Mouse (Mus musculus): ENCODE measurements at regions not wholly inside any gene's neighbourhood (a gene's known extent, or its start where the extent isn't known, plus 50 kb on each side); places are given as distances from the start of the nearest gene placed in this dataset.

GRCm38 (mm10) chr5:119467346-119468085 is 203.0 kb upstream of the Tbx3 start:
- no peak overlapping the region for H3K4me3 ChIP-seq
- H3K9ac ChIP-seq, result no peak overlapping the region
- H3K4me2 ChIP-seq, result no peak overlapping the region
- 83% methylated on average over 13 of the region's 13 CpGs for WGBS
- H3K9me3 ChIP-seq, result no peaks in the 10 kb centered on the region
- H3K4me1 ChIP-seq (replicated peaks), result no peaks in the 10 kb centered on the region
- no peak for ATAC-seq (ENCODE audit: low FRiP score, low read depth)
- no peak overlapping the region for H3K27ac ChIP-seq (replicated peaks)
- H3K36me3 ChIP-seq, result no peaks in the 10 kb centered on the region
- no peaks in the 10 kb centered on the region for H3K27me3 ChIP-seq

GRCm38 (mm10) chr5:119477926-119478325 is 192.5 kb upstream of the Tbx3 start:
- Histone ChIP-seq H3K4me3 (no peak overlapping the region), H3K27ac (replicated peaks) (no peak overlapping the region), H3K9me3 (no peaks in the 10 kb centered on the region), H3K4me2 (no peak overlapping the region), H3K4me1 (replicated peaks) (no peaks in the 10 kb centered on the region), H3K9ac (no peak overlapping the region), H3K27me3 (no peaks in the 10 kb centered on the region), H3K36me3 (no peaks in the 10 kb centered on the region)
- WGBS, result 84% methylated on average over 2 of the region's 2 CpGs
- no peak for ATAC-seq (ENCODE audit: low FRiP score, low read depth)

GRCm38 (mm10) chr5:119478331-119478730 is 192.1 kb upstream of the Tbx3 start:
- Histone ChIP-seq H3K36me3 (no peaks in the 10 kb centered on the region), H3K9ac (no peak overlapping the region), H3K4me2 (no peak overlapping the region), H3K4me3 (no peak overlapping the region), H3K9me3 (no peaks in the 10 kb centered on the region), H3K27me3 (no peaks in the 10 kb centered on the region), H3K27ac (replicated peaks) (no peak overlapping the region), H3K4me1 (replicated peaks) (no peaks in the 10 kb centered on the region)
- no peak for ATAC-seq (ENCODE audit: low FRiP score, low read depth)
- 91% methylated on average over 4 of the region's 4 CpGs for WGBS

DNA sequence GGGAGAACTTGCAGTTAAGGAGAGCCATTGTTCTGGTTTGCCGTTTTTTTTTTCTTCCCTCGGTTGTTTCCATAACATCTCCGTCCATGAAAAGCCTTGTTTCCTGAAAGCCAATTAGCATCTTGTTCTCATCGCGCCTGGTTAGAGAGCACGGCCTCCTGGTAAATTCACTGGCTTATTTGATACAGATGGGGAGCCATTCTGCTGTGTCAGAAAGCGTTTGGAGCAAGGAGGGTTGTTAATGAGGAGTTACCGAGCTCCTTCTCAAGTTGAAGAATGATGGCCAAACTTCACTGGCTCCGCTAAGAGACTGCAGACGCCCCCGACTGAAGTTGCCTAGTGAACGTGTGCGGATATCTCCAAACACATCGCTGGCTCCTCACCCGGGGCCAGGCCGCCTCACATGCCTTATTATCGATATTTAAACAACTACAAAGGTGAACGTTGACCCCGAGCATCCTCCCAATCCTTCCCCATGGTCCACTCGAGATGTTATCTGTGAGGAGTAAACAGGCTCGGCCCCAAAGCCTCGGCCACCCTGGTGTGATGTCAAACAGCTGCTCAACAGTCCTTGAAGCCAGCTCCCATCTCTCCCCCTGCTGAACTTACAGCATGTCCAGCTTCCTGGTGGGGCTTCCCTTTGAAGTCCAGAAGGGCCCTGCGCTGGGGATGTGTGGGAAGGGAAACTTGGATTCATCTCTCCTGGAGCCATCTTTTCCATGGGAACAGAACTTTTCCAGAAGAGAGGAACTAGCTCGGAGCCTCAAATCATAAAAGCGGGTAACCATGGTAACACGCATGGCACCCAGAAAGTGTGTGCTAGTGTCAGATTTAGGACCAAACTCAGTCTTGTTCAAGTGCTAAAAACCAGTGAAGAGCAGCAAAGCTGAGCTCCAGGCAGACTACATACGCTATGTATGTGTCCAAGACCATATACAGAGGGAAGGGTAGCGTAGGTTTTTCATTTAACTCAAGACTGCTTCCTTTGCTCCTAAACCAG is 190.0 kb upstream of the Tbx3 start:
- no peaks in the 10 kb centered on the region for H3K9me3 ChIP-seq
- no peak for ATAC-seq (ENCODE audit: low FRiP score, low read depth)
- H3K4me1 ChIP-seq (replicated peaks), result no peaks in the 10 kb centered on the region
- no peak overlapping the region for H3K9ac ChIP-seq
- H3K27ac ChIP-seq (replicated peaks), result no peak overlapping the region
- H3K4me2 ChIP-seq, result no peak overlapping the region
- H3K36me3 ChIP-seq, result no peaks in the 10 kb centered on the region
- no peak overlapping the region for H3K4me3 ChIP-seq
- 66% methylated on average over 28 of the region's 28 CpGs for WGBS
- H3K27me3 ChIP-seq, result no peaks in the 10 kb centered on the region

DNA sequence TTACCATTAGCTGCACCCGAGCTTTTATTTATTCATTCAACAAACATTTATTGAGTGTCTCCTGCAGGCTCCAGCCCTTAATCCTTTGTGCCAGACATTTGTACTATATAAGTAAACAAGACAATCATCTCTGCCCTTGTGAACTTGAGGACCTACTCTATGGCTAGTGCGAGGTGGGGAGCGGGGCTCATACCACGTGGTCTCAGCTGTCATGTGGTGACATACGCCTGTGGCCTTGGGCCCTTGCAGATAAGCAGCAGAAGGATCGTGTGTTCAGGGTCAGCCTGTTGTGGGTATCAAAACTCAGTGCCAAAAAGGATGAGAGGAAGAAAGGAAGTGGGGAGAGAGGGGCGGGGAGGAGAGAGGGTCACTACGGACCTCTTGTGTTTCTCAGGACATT is 186.8 kb upstream of the Tbx3 start:
- H3K36me3 ChIP-seq, result no peaks in the 10 kb centered on the region
- no peak for ATAC-seq (ENCODE audit: low FRiP score, low read depth)
- H3K4me3 ChIP-seq, result no peak overlapping the region
- no peaks in the 10 kb centered on the region for H3K4me1 ChIP-seq (replicated peaks)
- H3K4me2 ChIP-seq, result no peak overlapping the region
- no peak overlapping the region for H3K27ac ChIP-seq (replicated peaks)
- no peak overlapping the region for H3K9ac ChIP-seq
- no peaks in the 10 kb centered on the region for H3K27me3 ChIP-seq
- 92% methylated on average over 8 of the region's 8 CpGs for WGBS
- no peaks in the 10 kb centered on the region for H3K9me3 ChIP-seq

DNA sequence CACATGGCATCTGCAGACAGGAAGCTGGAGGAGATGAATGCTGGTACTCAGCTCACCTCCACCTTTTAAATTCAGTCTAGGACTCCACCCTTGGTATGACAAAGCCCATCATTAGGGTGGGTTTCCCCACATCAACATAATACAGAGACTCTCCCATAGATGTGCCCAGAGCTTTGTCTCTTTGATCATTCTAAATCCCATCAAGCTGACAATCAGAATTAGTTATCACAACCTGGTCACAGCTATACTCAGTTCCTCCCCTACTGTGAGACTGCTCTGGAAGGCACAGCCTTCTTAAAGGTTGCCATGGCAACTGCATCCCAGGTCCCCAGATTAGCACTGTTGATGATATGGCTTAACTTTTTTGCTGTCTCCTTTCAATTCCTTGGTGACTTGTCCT is 184.3 kb upstream of the Tbx3 start:
- Histone ChIP-seq H3K27ac (replicated peaks) (no peak overlapping the region), H3K9ac (no peak overlapping the region), H3K4me1 (replicated peaks) (no peaks in the 10 kb centered on the region), H3K4me2 (no peak overlapping the region), H3K36me3 (no peaks in the 10 kb centered on the region), H3K9me3 (no peaks in the 10 kb centered on the region), H3K4me3 (no peak overlapping the region), H3K27me3 (no peaks in the 10 kb centered on the region)
- ATAC-seq (ENCODE audit: low FRiP score, low read depth), result no peak

GRCm38 (mm10) chr5:119487184-119487583 is 183.3 kb upstream of the Tbx3 start:
- H3K27me3 ChIP-seq, result no peaks in the 10 kb centered on the region
- H3K9me3 ChIP-seq, result no peaks in the 10 kb centered on the region
- 79% methylated on average over 8 of the region's 8 CpGs for WGBS
- H3K4me2 ChIP-seq, result no peak overlapping the region
- no peak overlapping the region for H3K4me3 ChIP-seq
- H3K9ac ChIP-seq, result no peak overlapping the region
- no peaks in the 10 kb centered on the region for H3K36me3 ChIP-seq
- no peak for ATAC-seq (ENCODE audit: low FRiP score, low read depth)
- H3K4me1 ChIP-seq (replicated peaks), result no peaks in the 10 kb centered on the region
- no peak overlapping the region for H3K27ac ChIP-seq (replicated peaks)

GRCm38 (mm10) chr5:119497501-119497900 is 173.0 kb upstream of the Tbx3 start:
- no peak for ATAC-seq (ENCODE audit: low FRiP score, low read depth)
- H3K9me3 ChIP-seq, result no peaks in the 10 kb centered on the region
- H3K9ac ChIP-seq, result no peak overlapping the region
- no peaks in the 10 kb centered on the region for H3K36me3 ChIP-seq
- 91% methylated on average over 1 of the region's 1 CpGs for WGBS
- no peak overlapping the region for H3K4me2 ChIP-seq
- H3K27ac ChIP-seq (replicated peaks), result no peak overlapping the region
- no peaks in the 10 kb centered on the region for H3K4me1 ChIP-seq (replicated peaks)
- H3K4me3 ChIP-seq, result no peak overlapping the region
- no peaks in the 10 kb centered on the region for H3K27me3 ChIP-seq

DNA sequence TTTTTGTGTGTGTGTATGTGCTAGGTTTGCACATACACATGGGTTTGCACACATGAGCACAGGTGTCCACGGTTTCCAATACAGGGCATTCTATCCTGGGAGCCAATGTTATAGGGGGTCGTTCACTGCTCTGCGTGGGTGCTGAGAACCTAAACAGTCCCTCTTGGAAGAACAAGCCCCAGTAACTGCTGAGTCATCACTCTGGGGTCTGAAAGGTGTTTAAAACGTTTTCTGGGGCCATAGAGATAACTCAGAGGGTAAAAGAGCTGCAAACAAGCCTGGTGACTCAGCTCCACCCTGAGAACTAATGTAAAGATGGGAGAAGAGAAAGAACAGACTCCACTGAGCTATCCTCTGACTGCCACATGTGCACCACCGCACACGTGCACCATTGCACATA is 172.0 kb upstream of the Tbx3 start:
- no peaks in the 10 kb centered on the region for H3K9me3 ChIP-seq
- H3K36me3 ChIP-seq, result no peaks in the 10 kb centered on the region
- no peak for ATAC-seq (ENCODE audit: low FRiP score, low read depth)
- WGBS, result 77% methylated on average over 6 of the region's 6 CpGs
- H3K27me3 ChIP-seq, result no peaks in the 10 kb centered on the region
- H3K27ac ChIP-seq (replicated peaks), result no peak overlapping the region
- no peak overlapping the region for H3K4me2 ChIP-seq
- H3K9ac ChIP-seq, result no peak overlapping the region
- H3K4me1 ChIP-seq (replicated peaks), result no peaks in the 10 kb centered on the region
- H3K4me3 ChIP-seq, result no peak overlapping the region

GRCm38 (mm10) chr5:119507709-119508108 is 162.8 kb upstream of the Tbx3 start:
- H3K4me2 ChIP-seq, result no peak overlapping the region
- WGBS, result 87% methylated on average over 14 of the region's 14 CpGs
- H3K9ac ChIP-seq, result no peak overlapping the region
- no peaks in the 10 kb centered on the region for H3K27me3 ChIP-seq
- no peaks in the 10 kb centered on the region for H3K9me3 ChIP-seq
- no peaks in the 10 kb centered on the region for H3K4me1 ChIP-seq (replicated peaks)
- H3K27ac ChIP-seq (replicated peaks), result no peak overlapping the region
- no peak overlapping the region for H3K4me3 ChIP-seq
- no peaks in the 10 kb centered on the region for H3K36me3 ChIP-seq
- ATAC-seq (ENCODE audit: low FRiP score, low read depth), result no peak

DNA sequence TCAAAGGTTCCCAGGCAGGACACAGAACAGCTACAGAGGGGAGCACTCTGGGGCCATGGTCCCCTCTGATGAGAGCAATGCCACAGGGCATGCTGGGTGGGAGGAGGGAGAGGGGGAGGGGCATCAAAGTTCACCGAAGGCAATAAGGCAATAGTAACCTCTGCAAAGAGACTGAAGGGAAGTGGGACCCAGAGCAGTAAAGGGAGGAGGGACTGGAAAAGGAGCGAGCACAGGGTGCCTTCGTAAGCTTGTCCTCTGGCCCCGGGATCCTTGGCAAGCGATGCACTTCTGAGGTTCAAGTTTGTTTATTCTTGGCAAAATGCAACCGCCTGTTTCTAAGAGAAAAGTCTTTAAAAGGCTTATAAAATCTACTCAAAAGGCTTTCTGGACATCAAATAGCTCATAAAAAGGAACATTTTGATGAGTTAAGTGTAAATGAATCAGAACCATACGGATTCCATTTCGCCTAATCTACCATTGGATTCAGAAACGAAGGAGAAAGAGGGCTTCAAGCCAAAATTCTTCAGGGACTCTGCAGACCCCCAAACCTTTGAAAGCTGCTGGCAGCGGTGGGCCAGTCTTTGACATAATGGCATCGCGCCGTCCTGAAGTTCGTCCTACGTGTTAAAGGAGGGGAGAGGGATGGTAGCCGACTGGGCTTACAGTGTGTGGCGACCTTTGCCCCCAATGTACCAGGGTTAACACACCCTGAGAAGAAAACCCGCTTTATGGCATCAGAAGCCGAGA is 151.8 kb upstream of the Tbx3 start:
- no peaks in the 10 kb centered on the region for H3K4me1 ChIP-seq (replicated peaks)
- 76% methylated on average over 19 of the region's 19 CpGs for WGBS
- no peak overlapping the region for H3K9ac ChIP-seq
- no peaks in the 10 kb centered on the region for H3K27me3 ChIP-seq
- H3K9me3 ChIP-seq, result no peaks in the 10 kb centered on the region
- no peak overlapping the region for H3K4me3 ChIP-seq
- ATAC-seq (ENCODE audit: low FRiP score, low read depth), result no peak
- H3K36me3 ChIP-seq, result no peaks in the 10 kb centered on the region
- no peak overlapping the region for H3K4me2 ChIP-seq
- H3K27ac ChIP-seq (replicated peaks), result no peak overlapping the region

GRCm38 (mm10) chr5:119524171-119524570 is 146.3 kb upstream of the Tbx3 start:
- Histone ChIP-seq H3K9ac (no peak overlapping the region), H3K27me3 (no peaks in the 10 kb centered on the region), H3K4me1 (replicated peaks) (no peaks in the 10 kb centered on the region), H3K4me2 (no peak overlapping the region), H3K4me3 (no peak overlapping the region), H3K27ac (replicated peaks) (no peak overlapping the region), H3K9me3 (no peaks in the 10 kb centered on the region), H3K36me3 (no peaks in the 10 kb centered on the region)
- WGBS, result 32% methylated on average over 4 of the region's 4 CpGs
- no peak for ATAC-seq (ENCODE audit: low FRiP score, low read depth)
